Mouse (Mus musculus): Measurements from ENCODE around the gene Npff. TPM values are rescaled to one million over a fixed set of nuclear protein-coding genes. Genes with fewer than 3 reads are reported as not detected.

The Npff gene
- polyA plus RNA-seq, 1 experiment from 2014 or later = 2.9 TPM

DNA sequence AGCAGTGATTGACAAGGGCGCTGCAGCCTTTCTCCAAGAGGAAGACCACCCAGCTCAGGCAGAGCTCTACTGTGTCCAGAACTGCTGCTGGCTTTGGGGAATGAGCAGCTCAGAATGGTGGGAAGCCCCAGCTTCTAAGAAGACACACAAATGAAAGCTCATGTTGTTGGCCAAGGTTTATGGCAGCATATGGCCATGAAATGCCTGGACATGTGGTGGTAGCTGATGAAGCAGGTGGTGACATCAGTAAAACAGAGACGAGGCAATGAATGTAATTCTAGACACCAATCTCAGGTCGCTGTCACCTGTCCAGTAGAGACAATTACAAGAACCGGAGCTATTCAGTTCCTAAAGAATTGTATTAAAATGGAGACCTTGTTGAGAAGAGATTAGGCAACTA lies 20.1 kb upstream of the Npff start:
- WGBS = 89% methylated on average over 4 of the region's 4 CpGs
- H3K4me1 ChIP-seq = no peaks in the 10 kb centered on the region
- ATAC-seq (ENCODE audit: low FRiP score) = no peak
- H3K27ac ChIP-seq = no peak overlapping the region
- H3K36me3 ChIP-seq (replicated peaks) = peaks cover 46% of the 10 kb centered on the region
- H3K4me3 ChIP-seq (replicated peaks) = no peak overlapping the region
- no peak overlapping the region for H3K9ac ChIP-seq
- no peak overlapping the region for H3K4me2 ChIP-seq
- no peaks in the 10 kb centered on the region for H3K9me3 ChIP-seq
- no peaks in the 10 kb centered on the region for H3K27me3 ChIP-seq

- Histone ChIP-seq H3K4me1 (no peaks in the 10 kb centered on the region), H3K27me3 (no peaks in the 10 kb centered on the region), H3K4me3 (replicated peaks) (no peak overlapping the region), H3K9ac (no peak overlapping the region), H3K36me3 (replicated peaks) (peaks cover 65% of the 10 kb centered on the region), H3K4me2 (no peak overlapping the region), H3K27ac (no peak overlapping the region), H3K9me3 (no peaks in the 10 kb centered on the region)
- WGBS = 91% methylated on average over 7 of the region's 7 CpGs
- ATAC-seq (ENCODE audit: low FRiP score) = no peak
Observed at GRCm38 (mm10) chr15:102533926-102534325, 9.2 kb upstream of the Npff start.

DNA sequence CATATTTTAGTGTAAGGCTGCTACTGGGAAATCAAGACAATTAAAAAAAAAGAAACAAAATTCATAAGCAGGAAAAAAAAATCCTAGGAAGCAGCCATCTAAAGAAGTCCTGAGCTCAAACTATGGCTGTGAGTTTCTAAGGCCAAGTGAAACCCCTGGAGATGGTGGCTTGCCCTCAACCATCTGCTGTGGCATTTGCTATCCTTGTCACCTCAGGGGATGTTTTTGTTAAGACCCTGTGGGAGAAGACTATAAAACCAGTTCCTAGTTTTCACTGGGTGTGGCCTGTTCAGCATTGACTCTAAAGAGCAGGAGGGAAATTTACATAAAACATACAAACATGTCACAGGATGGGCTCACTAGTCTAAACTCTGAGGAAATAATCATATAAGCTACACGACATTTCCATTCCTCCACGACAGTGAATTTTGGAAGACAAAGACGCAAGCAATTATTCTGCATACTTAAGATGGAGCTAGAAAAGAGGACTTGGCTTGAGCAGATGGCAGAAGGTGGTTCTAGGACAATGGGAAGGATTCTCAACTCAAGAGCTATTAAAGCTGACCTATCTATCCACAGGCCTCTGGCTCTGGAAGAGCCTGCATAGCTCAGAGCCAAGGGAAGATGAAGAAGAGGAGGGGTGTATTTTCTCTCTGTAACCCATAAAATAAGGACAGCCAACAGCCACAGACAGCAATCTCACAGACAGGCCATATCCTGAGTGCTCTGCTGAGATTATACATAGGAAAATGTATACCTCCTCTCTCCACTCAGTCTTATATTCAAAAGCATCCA lies 7.6 kb upstream of the Npff start:
- Histone ChIP-seq H3K9me3 (no peaks in the 10 kb centered on the region), H3K36me3 (replicated peaks) (peaks cover 73% of the 10 kb centered on the region), H3K27me3 (no peaks in the 10 kb centered on the region), H3K4me1 (no peaks in the 10 kb centered on the region), H3K9ac (no peak overlapping the region), H3K4me2 (no peak overlapping the region), H3K4me3 (replicated peaks) (no peak overlapping the region), H3K27ac (no peak overlapping the region)
- WGBS = 93% methylated on average over 3 of the region's 3 CpGs
- ATAC-seq (ENCODE audit: low FRiP score) = no peak

- no peak overlapping the region for H3K9ac ChIP-seq
- 90% methylated on average over 4 of the region's 4 CpGs for WGBS
- ATAC-seq (ENCODE audit: low FRiP score) = no peak
- peaks cover 68% of the 10 kb centered on the region for H3K36me3 ChIP-seq (replicated peaks)
- H3K27ac ChIP-seq = no peak overlapping the region
- H3K4me1 ChIP-seq = no peaks in the 10 kb centered on the region
- no peaks in the 10 kb centered on the region for H3K27me3 ChIP-seq
- no peak overlapping the region for H3K4me3 ChIP-seq (replicated peaks)
- no peaks in the 10 kb centered on the region for H3K9me3 ChIP-seq
- H3K4me2 ChIP-seq = no peak overlapping the region
Observed at GRCm38 (mm10) chr15:102531586-102531985, 6.8 kb upstream of the Npff start.

- Histone ChIP-seq H3K4me3 (replicated peaks) (no peak overlapping the region), H3K4me2 (no peak overlapping the region), H3K27ac (no peak overlapping the region), H3K4me1 (no peaks in the 10 kb centered on the region), H3K9me3 (no peaks in the 10 kb centered on the region), H3K36me3 (replicated peaks) (peaks cover 59% of the 10 kb centered on the region), H3K27me3 (no peaks in the 10 kb centered on the region), H3K9ac (no peak overlapping the region)
- WGBS = 85% methylated on average over 4 of the region's 4 CpGs
- no peak for ATAC-seq (ENCODE audit: low FRiP score)
Observed at GRCm38 (mm10) chr15:102530566-102530965, 5.8 kb upstream of the Npff start.

DNA sequence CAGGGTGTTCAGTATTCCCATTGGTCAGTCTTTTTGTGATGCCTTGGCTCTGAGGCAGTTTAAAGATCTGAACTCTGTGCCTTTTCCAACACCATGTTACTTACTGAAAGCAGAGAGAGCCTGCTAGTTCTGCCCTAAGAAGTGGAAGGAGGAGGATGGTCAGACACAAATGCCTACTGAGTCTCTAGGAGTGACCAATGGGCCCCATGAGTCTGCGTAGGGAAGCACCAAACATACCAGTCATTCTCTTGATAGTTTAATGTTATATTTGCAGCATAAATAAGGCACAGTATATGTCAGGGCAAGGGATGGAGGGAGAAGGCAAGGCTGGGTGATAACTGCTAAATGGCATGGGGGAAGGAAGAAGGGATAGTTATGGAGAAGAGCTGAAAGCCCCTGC lies 3.7 kb upstream of the Npff start:
- Histone ChIP-seq H3K27me3 (no peaks in the 10 kb centered on the region), H3K9me3 (no peaks in the 10 kb centered on the region), H3K9ac (no peak overlapping the region), H3K27ac (no peak overlapping the region), H3K4me3 (replicated peaks) (no peak overlapping the region), H3K4me1 (no peaks in the 10 kb centered on the region), H3K36me3 (replicated peaks) (peaks cover 56% of the 10 kb centered on the region), H3K4me2 (no peak overlapping the region)
- no peak for ATAC-seq (ENCODE audit: low FRiP score)
- 100% methylated on average over 1 of the region's 1 CpGs for WGBS

DNA sequence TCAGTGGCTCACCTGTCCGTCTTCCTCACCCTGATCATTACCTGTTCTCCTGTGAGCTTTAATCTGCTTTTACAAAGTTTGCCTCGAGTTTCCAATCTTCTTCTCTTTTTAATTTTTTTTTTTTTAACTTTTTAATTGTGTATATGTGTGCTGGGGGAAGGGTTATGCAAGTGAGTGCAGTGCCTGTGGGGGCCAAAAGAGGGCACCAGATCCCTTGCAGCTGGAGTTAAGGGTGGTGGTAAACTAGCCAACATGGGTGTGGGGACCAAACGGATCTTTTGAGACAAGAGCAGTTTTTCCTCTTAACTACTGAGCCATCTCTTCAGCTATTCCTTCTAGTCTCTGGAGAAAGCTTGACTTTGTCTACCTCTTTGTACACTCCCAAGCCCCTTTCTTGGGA lies 3.2 kb upstream of the Npff start:
- H3K4me1 ChIP-seq = no peaks in the 10 kb centered on the region
- no peak overlapping the region for H3K4me3 ChIP-seq (replicated peaks)
- no peak overlapping the region for H3K9ac ChIP-seq
- ATAC-seq (ENCODE audit: low FRiP score) = no peak
- H3K4me2 ChIP-seq = no peak overlapping the region
- no peaks in the 10 kb centered on the region for H3K9me3 ChIP-seq
- H3K27me3 ChIP-seq = no peaks in the 10 kb centered on the region
- peaks cover 53% of the 10 kb centered on the region for H3K36me3 ChIP-seq (replicated peaks)
- WGBS = 70% methylated on average over 3 of the region's 3 CpGs
- no peak overlapping the region for H3K27ac ChIP-seq

DNA sequence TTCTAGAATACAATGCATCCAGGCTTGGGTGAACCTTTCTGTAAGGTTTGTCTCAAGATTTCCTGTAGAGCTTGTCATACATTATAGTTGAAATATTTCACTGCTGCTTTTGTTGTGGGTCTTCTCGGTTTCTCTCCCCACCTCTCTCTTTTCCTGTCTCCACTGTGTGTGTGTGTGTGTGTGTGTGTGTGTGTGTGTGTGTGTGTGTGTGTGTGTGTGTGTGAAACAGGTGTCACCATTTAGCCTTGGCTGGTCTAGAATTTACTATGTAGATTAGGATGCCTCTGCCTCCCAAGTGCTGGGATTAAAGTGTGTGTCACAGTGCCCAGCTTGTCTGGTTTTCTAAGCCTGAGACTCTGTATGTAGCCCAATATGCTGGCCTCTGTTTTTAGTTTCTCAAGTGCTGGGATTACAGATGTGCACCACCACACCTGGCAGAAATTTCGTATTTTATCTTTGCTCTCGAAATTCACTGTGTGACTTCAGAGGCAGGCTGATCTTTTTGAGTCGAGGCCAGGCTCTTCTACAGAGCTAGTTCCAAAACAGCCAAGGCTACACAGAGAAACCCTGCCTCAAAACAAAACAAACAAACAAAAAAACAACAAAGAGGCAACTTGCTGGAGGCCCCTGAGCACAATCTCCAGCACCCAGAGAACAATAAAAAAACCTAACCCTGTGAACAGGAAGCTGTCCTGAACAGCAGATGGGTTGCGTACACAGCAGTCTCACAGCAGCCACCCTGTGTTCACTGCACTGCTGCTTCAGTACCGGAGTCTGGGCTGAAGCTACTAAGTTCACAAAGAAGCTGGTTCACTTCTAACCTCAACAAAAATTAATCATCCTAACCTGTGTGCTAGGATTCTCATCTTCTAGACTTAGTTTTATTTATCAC lies 1.6 kb upstream of the Npff start:
- no peak for ATAC-seq (ENCODE audit: low FRiP score)
- Histone ChIP-seq H3K36me3 (replicated peaks) (peaks cover 60% of the 10 kb centered on the region), H3K27me3 (no peaks in the 10 kb centered on the region), H3K27ac (no peak overlapping the region), H3K9me3 (no peaks in the 10 kb centered on the region), H3K4me1 (no peaks in the 10 kb centered on the region), H3K4me2 (no peak overlapping the region), H3K4me3 (replicated peaks) (no peak overlapping the region), H3K9ac (no peak overlapping the region)
- WGBS = 89% methylated on average over 6 of the region's 6 CpGs

DNA sequence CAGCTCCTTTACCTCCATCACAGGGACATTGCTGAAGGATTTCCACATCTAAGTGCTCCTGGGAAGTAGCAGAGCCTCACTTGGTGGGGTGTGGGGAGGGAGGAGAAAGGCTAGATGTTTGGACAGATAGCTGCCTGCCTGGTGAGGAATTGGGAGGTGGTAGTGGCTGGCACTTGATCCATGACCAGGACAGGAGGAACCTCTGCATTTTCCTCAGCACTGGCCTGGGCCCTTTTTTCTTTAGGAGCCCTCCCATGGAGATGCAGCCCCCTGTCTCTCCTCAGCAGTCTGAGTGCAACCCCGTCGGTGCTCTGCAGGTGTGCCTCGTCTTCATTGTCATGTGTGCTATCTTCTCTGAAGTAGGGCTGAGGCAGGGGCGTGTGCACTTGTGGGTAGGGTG lies 3.3 kb downstream of the Npff start:
- peaks cover 37% of the 10 kb centered on the region for H3K36me3 ChIP-seq (replicated peaks)
- no peak overlapping the region for H3K4me3 ChIP-seq (replicated peaks)
- H3K4me2 ChIP-seq = no peak overlapping the region
- 78% methylated on average over 4 of the region's 4 CpGs for WGBS
- no peak overlapping the region for H3K9ac ChIP-seq
- H3K4me1 ChIP-seq = peaks cover 21% of the 10 kb centered on the region
- 0 out of 2 replicates have a peak overlapping the region, but pooled peaks have one; percentile 19 for H3K27ac ChIP-seq
- H3K9me3 ChIP-seq = no peaks in the 10 kb centered on the region
- no peak for ATAC-seq (ENCODE audit: low FRiP score)
- no peaks in the 10 kb centered on the region for H3K27me3 ChIP-seq

DNA sequence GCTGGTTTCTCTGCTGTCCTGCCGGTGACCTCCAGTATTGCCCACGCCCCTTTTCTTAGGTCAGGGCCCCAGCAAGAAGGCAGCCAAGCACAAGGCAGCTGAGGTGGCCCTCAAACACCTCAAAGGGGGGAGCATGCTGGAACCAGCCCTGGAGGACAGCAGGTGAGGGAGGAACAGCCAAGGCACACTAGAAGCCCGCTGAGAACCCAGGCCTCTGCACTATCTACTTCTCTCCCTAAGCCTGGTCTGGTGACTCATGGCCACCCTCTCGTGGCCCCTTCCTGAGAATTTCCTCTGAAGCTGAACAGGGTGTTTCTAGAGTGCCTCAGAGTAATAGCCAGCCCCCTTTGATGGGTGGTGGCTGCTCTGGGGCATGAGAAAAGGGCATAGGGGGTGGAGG lies 4.3 kb downstream of the Npff start:
- H3K27me3 ChIP-seq = no peaks in the 10 kb centered on the region
- no peak overlapping the region for H3K27ac ChIP-seq
- H3K9me3 ChIP-seq = no peaks in the 10 kb centered on the region
- peaks cover 37% of the 10 kb centered on the region for H3K36me3 ChIP-seq (replicated peaks)
- 94% methylated on average over 4 of the region's 4 CpGs for WGBS
- H3K4me3 ChIP-seq (replicated peaks) = no peak overlapping the region
- peaks cover 30% of the 10 kb centered on the region for H3K4me1 ChIP-seq
- peak overlapping the region; percentile 12; the same call in 1 of the 2 replicates for H3K9ac ChIP-seq
- ATAC-seq (ENCODE audit: low FRiP score) = no peak
- no peak overlapping the region for H3K4me2 ChIP-seq

- Histone ChIP-seq H3K4me1 (peaks cover 39% of the 10 kb centered on the region), H3K36me3 (replicated peaks) (peaks cover 37% of the 10 kb centered on the region), H3K9me3 (no peaks in the 10 kb centered on the region), H3K27me3 (no peaks in the 10 kb centered on the region), H3K4me2 (peak overlapping the region; percentile 64), H3K4me3 (replicated peaks) (peak overlapping the region; percentile 72), H3K27ac (peak overlapping the region; percentile 99), H3K9ac (peak overlapping the region; percentile 80)
- no peak for ATAC-seq (ENCODE audit: low FRiP score)
- 75% methylated on average over 17 of the region's 17 CpGs for WGBS
Observed at GRCm38 (mm10) chr15:102519211-102520141, 5.3 kb downstream of the Npff start.

GRCm38 (mm10) chr15:102518859-102519201 lies 5.9 kb downstream of the Npff start:
- peak overlapping the region; percentile 72 for H3K4me3 ChIP-seq (replicated peaks)
- peak overlapping the region; percentile 99 for H3K27ac ChIP-seq
- H3K9me3 ChIP-seq = no peaks in the 10 kb centered on the region
- peak overlapping the region; percentile 80 for H3K9ac ChIP-seq
- peaks cover 31% of the 10 kb centered on the region for H3K36me3 ChIP-seq (replicated peaks)
- 21% methylated on average over 9 of the region's 9 CpGs for WGBS
- H3K4me2 ChIP-seq = peak overlapping the region; percentile 64
- H3K27me3 ChIP-seq = no peaks in the 10 kb centered on the region
- no peak for ATAC-seq (ENCODE audit: low FRiP score)
- H3K4me1 ChIP-seq = peaks cover 45% of the 10 kb centered on the region

All from forebrain, embryonic 12.5 days (tissue).